Mouse (Mus musculus): ENCODE measurements around the gene Ncoa6. TPM values are rescaled to one million over a fixed set of nuclear protein-coding genes. Genes with fewer than 3 reads are reported as not detected.
"Not testable (repeated sequence)": the region's sequence is repeated elsewhere in the genome, so short reads cannot be mapped to it uniquely, and the experiment has no call there.

Gene Ncoa6
- polyA plus RNA-seq, 1 experiment from 2014 or later: 21.4 TPM

DNA sequence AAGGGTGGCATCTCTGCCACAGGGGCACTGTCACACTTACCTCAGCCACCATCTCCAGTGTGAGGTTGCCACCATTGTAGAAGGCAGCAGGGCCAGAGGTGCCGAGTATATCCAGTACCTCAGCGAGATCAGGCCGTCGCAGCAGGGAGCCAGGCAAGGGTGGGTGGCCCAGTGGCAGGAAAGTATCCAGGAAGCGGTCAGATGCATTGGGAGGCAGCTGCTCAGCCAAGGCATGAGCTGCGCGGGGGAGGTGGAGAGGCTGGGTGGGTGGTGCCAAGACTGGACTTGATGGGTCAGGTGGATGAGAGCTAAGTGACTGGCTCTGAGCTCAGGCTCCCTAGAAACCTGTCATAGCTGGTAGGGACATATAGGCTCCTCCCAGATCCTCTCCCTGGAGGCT lies 28.9 kb upstream of the Ncoa6 start:
- H3K27me3 ChIP-seq: no peaks in the 10 kb centered on the region
- H3K4me2 ChIP-seq: no peak overlapping the region
- H3K9me3 ChIP-seq: no peaks in the 10 kb centered on the region
- no peak for ATAC-seq (ENCODE audit: low FRiP score, low read depth)
- no peak overlapping the region for H3K9ac ChIP-seq
- H3K4me1 ChIP-seq (replicated peaks): no peaks in the 10 kb centered on the region
- no peak overlapping the region for H3K4me3 ChIP-seq
- no peak overlapping the region for H3K27ac ChIP-seq (replicated peaks)
- WGBS: 84% methylated on average over 7 of the region's 7 CpGs
- H3K36me3 ChIP-seq: peaks cover 40% of the 10 kb centered on the region

- H3K4me3 ChIP-seq: no peak overlapping the region
- H3K4me2 ChIP-seq: no peak overlapping the region
- no peak overlapping the region for H3K27ac ChIP-seq (replicated peaks)
- H3K27me3 ChIP-seq: no peaks in the 10 kb centered on the region
- no peak overlapping the region for H3K9ac ChIP-seq
- H3K9me3 ChIP-seq: no peaks in the 10 kb centered on the region
- no peak for ATAC-seq (ENCODE audit: low FRiP score, low read depth)
- no peaks in the 10 kb centered on the region for H3K4me1 ChIP-seq (replicated peaks)
- 94% methylated on average over 6 of the region's 6 CpGs for WGBS
- H3K36me3 ChIP-seq: peaks cover 34% of the 10 kb centered on the region; the same call in 1 of the 2 replicates
Measured at GRCm38 (mm10) chr2:155490998-155491397, 17.3 kb upstream of the Ncoa6 start.

DNA sequence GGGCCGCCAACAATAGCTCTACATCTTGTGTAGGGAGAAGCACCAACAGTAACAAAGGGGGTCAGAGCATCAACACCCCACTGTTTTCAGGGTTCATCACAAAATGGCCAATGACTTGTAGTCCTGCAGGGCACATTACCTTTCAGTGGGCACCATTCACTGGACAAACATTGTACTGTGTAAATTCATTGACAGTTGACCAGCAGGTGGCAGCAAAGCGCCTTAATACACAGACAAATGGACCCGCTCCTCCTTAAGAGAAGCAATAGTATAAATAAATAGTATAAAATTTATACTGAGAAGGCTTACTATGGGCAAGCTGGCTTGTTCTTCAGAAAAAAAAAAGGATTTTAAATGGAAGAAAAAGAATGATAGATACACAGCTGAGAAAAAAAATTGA lies 8.3 kb upstream of the Ncoa6 start:
- no peaks in the 10 kb centered on the region for H3K36me3 ChIP-seq
- WGBS: 41% methylated on average over 3 of the region's 3 CpGs
- no peak for ATAC-seq (ENCODE audit: low FRiP score, low read depth)

GRCm38 (mm10) chr2:155472671-155473569 lies 774 bp downstream of the Ncoa6 start:
- peak; percentile 67 for ATAC-seq (ENCODE audit: low FRiP score, low read depth)
- H3K36me3 ChIP-seq: no peaks in the 10 kb centered on the region
- WGBS: under 1% methylated on average over 58 of the region's 71 CpGs

More for the DNA sequence above, 8.3 kb upstream of the Ncoa6 start:
- Histone ChIP-seq H3K4me1 (replicated peaks) (no peaks in the 10 kb centered on the region), H3K27ac (replicated peaks) (no peak overlapping the region), H3K4me2 (no peak overlapping the region), H3K9me3 (0 out of 2 replicates have a peak, but pooled peaks cover 3% of the 10 kb centered on the region), H3K4me3 (no peak overlapping the region), H3K9ac (no peak overlapping the region), H3K27me3 (no peaks in the 10 kb centered on the region)

DNA sequence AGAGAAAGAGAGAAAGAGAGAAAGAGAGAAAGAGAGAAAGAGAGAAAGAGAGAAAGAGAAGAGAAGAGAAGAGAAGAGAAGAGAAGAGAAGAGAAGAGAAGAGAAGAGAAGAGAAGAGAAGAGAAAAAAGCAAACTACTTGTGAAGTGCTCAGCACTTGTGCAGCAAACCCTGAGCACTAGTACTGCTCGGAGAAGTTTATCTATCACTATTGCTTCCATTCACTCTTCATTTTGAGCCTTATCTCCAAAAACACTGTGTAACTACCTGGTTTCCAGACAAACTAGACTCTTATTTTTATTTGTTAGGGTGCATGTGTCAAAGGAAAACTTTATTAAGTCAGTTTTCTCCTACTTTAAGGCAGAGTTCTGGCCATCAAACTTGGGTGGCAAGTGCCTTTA lies 6.8 kb downstream of the Ncoa6 start:
- Histone ChIP-seq H3K4me1 (replicated peaks) (peaks cover 17% of the 10 kb centered on the region), H3K9ac (no peak overlapping the region), H3K4me2 (no peak overlapping the region), H3K27ac (replicated peaks) (no peak overlapping the region), H3K4me3 (no peak overlapping the region), H3K27me3 (no peaks in the 10 kb centered on the region), H3K9me3 (no peaks in the 10 kb centered on the region), H3K36me3 (no peaks in the 10 kb centered on the region)
- WGBS: 86% methylated on average over 1 of the region's 1 CpGs
- ATAC-seq (ENCODE audit: low FRiP score, low read depth): no peak

More at GRCm38 (mm10) chr2:155472671-155473569, 774 bp downstream of the Ncoa6 start:
- no peaks in the 10 kb centered on the region for H3K27me3 ChIP-seq
- H3K4me3 ChIP-seq: peak overlapping the region; percentile 92
- H3K4me1 ChIP-seq (replicated peaks): peaks cover 36% of the 10 kb centered on the region
- H3K9me3 ChIP-seq: no peaks in the 10 kb centered on the region
- H3K4me2 ChIP-seq: peak overlapping the region; percentile 81
- peak overlapping the region; percentile 99 for H3K9ac ChIP-seq
- peak overlapping the region; percentile 96 for H3K27ac ChIP-seq (replicated peaks)

- Histone ChIP-seq H3K4me2 (no peak overlapping the region), H3K4me1 (replicated peaks) (0 out of 2 replicates have a peak, but pooled peaks cover 3% of the 10 kb centered on the region), H3K27ac (replicated peaks) (peak overlapping the region; percentile 64), H3K9me3 (no peaks in the 10 kb centered on the region), H3K9ac (no peak overlapping the region), H3K4me3 (no peak overlapping the region), H3K27me3 (no peaks in the 10 kb centered on the region), H3K36me3 (no peaks in the 10 kb centered on the region)
- ATAC-seq (ENCODE audit: low FRiP score, low read depth): no peak
- WGBS: 77% methylated on average over 7 of the region's 7 CpGs
Measured at GRCm38 (mm10) chr2:155453591-155453990, 20.1 kb downstream of the Ncoa6 start.

DNA sequence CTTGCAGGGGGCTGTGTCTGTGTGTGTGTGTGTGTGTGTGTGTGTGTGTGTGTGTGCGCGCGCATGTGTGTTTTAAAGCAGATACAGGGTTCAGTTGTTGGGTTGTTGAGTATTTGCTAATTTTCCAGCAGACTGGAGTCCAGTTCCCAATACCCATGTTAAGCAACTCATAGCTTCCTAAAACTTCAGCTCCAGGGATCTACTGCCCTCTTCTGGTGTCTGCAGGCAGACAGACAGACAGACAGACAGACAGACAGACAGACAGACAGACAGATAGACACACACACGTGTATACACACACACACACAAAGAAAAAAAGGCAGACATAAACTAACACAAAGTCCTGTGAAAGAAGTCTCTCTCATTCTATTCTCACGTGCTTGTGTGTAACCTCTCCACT lies 22.4 kb downstream of the Ncoa6 start:
- Histone ChIP-seq H3K27ac (replicated peaks) (no peak overlapping the region), H3K4me3 (no peak overlapping the region), H3K4me2 (no peak overlapping the region), H3K36me3 (no peaks in the 10 kb centered on the region), H3K9me3 (no peaks in the 10 kb centered on the region), H3K9ac (no peak overlapping the region), H3K4me1 (replicated peaks) (0 out of 2 replicates have a peak, but pooled peaks cover 3% of the 10 kb centered on the region), H3K27me3 (no peaks in the 10 kb centered on the region)
- WGBS: 85% methylated on average over 5 of the region's 5 CpGs
- ATAC-seq (ENCODE audit: low FRiP score, low read depth): no peak

- H3K27me3 ChIP-seq; H3K9ac ChIP-seq; H3K36me3 ChIP-seq; ATAC-seq (ENCODE audit: low FRiP score, low read depth); H3K27ac ChIP-seq (replicated peaks); H3K9me3 ChIP-seq; H3K4me2 ChIP-seq; H3K4me3 ChIP-seq; H3K4me1 ChIP-seq (replicated peaks): not testable (repeated sequence)
- 98% methylated on average over 1 of the region's 1 CpGs for WGBS
Measured at GRCm38 (mm10) chr2:155447906-155448305, 25.8 kb downstream of the Ncoa6 start.

DNA sequence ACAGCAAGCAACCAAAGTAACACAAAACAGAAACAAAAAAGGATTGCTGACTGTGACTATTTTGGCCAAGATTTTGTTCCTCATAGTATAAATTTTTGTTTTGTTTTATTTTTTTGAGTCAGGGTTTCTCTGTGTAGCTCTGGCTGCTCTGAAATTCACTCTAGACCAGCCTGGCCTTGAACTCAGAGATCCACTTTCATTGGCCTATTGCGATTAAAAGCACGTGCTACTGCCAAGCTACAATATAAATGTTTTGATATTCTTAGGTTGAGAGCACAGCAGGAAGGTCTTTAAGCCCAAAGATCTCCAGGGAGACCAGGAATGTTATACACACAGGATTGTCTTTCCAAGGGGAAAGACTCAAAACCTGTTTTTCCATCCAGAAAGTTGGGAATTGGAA lies 30.2 kb downstream of the Ncoa6 start:
- ATAC-seq (ENCODE audit: low FRiP score, low read depth): no peak
- Histone ChIP-seq H3K9me3 (no peaks in the 10 kb centered on the region), H3K27ac (replicated peaks) (no peak overlapping the region), H3K36me3 (0 out of 2 replicates have a peak, but pooled peaks cover 4% of the 10 kb centered on the region), H3K9ac (no peak overlapping the region), H3K27me3 (no peaks in the 10 kb centered on the region), H3K4me1 (replicated peaks) (0 out of 2 replicates have a peak, but pooled peaks cover 6% of the 10 kb centered on the region), H3K4me2 (no peak overlapping the region), H3K4me3 (no peak overlapping the region)
- WGBS: 55% methylated on average over 2 of the region's 2 CpGs

DNA sequence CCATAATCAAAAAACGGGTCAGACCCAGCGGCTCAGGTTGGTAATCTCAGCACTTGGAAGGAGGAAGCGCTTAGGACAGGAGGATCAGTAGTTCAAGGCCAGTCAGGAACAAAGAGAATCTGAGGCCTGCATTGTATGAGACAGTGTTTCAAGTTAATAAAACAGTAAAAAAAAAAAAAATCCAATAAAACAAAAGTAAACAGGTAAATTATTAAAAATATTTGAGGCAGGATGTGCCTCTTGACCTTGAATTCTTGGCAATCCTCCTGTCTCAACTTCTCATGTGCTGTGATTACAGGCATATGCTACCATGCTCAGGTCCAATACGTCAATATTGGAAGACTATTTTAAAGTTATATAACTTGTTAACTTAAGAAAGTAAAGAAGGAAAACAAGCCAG lies 30.8 kb downstream of the Ncoa6 start:
- no peak overlapping the region for H3K4me2 ChIP-seq
- no peak overlapping the region for H3K4me3 ChIP-seq
- ATAC-seq (ENCODE audit: low FRiP score, low read depth): no peak
- 93% methylated on average over 4 of the region's 4 CpGs for WGBS
- H3K4me1 ChIP-seq (replicated peaks): 0 out of 2 replicates have a peak, but pooled peaks cover 6% of the 10 kb centered on the region
- H3K27me3 ChIP-seq: no peaks in the 10 kb centered on the region
- no peaks in the 10 kb centered on the region for H3K9me3 ChIP-seq
- no peak overlapping the region for H3K27ac ChIP-seq (replicated peaks)
- 0 out of 2 replicates have a peak, but pooled peaks cover 4% of the 10 kb centered on the region for H3K36me3 ChIP-seq
- no peak overlapping the region for H3K9ac ChIP-seq

DNA sequence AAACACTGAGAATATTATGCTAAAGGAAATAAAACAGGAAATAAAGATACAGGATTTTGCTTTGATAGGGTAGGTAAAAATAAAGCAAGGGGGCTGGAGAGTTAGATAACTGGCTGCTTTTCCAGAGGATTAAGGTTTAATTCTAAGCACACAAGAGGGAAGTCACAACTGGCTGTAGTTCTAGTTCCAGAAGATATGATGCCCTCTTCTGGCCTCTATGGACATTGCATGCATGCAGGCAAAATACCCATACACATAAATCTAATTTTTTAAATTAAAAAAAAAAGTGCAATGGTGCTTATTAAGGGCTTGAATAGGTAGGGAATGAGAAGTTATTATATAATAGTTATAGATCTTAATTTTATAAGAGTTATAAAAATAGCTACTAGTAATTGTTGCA lies 37.2 kb downstream of the Ncoa6 start:
- Histone ChIP-seq H3K36me3 (peaks cover 46% of the 10 kb centered on the region), H3K4me3 (no peak overlapping the region), H3K9me3 (no peaks in the 10 kb centered on the region), H3K27me3 (no peaks in the 10 kb centered on the region), H3K27ac (replicated peaks) (no peak overlapping the region), H3K4me1 (replicated peaks) (no peaks in the 10 kb centered on the region), H3K4me2 (no peak overlapping the region), H3K9ac (no peak overlapping the region)
- no peak for ATAC-seq (ENCODE audit: low FRiP score, low read depth)

- H3K36me3 ChIP-seq: peaks cover 46% of the 10 kb centered on the region
Measured at GRCm38 (mm10) chr2:155420911-155421310, 52.8 kb downstream of the Ncoa6 start.

More at GRCm38 (mm10) chr2:155420911-155421310, 52.8 kb downstream of the Ncoa6 start:
- H3K27me3 ChIP-seq: no peaks in the 10 kb centered on the region
- H3K9me3 ChIP-seq: no peaks in the 10 kb centered on the region
- no peak overlapping the region for H3K9ac ChIP-seq
- no peak overlapping the region for H3K27ac ChIP-seq (replicated peaks)
- H3K4me1 ChIP-seq (replicated peaks): no peaks in the 10 kb centered on the region
- H3K4me3 ChIP-seq: no peak overlapping the region
- no peak for ATAC-seq (ENCODE audit: low FRiP score, low read depth)
- H3K4me2 ChIP-seq: no peak overlapping the region
- WGBS: 90% methylated on average over 2 of the region's 2 CpGs

Data from hindbrain, embryonic 15.5 days (tissue).